Mouse (Mus musculus): ENCODE data around the gene Grm1.

DNA sequence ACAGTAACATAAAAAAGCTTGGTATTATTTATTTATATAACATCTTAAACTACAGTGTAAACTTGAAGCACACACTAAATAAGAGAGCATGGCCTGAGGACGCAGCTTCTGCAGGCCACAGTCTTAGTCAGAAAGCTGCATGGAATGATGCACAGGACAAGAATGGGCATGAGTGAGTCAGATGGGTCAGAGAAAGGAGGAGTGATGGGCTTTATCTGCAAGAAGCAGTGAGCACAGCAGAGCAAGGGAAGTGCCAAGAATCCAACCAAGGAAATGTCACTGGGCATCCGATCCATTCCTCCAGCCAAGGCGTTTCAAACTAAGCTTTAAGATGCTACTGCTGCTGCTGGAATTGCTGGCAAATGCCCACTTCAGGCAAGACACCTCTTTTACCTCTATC, 131.6 kb downstream of the Grm1 start:
- TF ChIP-seq CTCF (IDR thresholded peaks at IDR 0.05; ENCODE audit: low read depth), result no peak
- TF ChIP-seq EP300 (IDR thresholded peaks at IDR 0.05; ENCODE audit: low read depth), result no peak
